Mouse (Mus musculus): ENCODE data around the gene Cpsf3. TPM values are rescaled to one million over a fixed set of nuclear protein-coding genes. Genes with fewer than 3 reads are reported as not detected.

The Cpsf3 gene
- polyA plus RNA-seq, 2 experiments, result 23.2 to 39.3 TPM

DNA sequence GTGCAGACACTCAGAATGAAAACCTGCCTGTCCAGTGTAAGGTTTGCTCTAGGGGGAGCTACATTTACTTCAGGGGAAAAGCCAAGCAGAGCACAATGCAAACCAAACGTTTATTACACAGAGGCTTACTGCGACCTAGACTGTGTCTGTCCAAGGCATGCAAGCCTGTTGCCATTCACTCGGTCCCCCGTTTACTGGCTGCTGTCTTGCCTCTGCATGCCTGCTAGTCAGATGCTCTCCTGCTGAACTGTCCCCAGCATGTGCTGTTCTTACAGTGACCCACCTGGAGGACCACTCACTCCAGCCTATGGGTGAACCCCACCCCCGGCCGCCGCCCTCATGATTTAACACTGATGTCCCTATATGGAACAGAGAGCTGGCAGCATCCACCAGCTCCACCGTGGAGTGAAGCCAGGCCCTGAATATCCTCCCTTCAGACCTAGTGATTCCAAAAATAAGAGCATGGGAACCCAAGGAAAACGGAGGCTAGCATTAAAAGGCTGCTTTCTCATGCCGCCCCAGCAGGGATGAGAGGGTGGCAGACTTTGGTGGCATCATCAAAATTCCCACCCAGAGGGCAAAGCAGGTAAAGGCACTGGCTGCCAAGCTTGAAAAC, 45.9 kb downstream of the Cpsf3 start:
- no peaks in the 10 kb centered on the region for H3K27me3 ChIP-seq (ENCODE audit: control insufficient read depth, insufficient read depth, low read length)
- H3K4me1 ChIP-seq (replicated peaks; ENCODE audit: control insufficient read depth in 2 of 2, insufficient read depth in 2 of 2, low read length in 1 of 2), result no peaks in the 10 kb centered on the region

DNA sequence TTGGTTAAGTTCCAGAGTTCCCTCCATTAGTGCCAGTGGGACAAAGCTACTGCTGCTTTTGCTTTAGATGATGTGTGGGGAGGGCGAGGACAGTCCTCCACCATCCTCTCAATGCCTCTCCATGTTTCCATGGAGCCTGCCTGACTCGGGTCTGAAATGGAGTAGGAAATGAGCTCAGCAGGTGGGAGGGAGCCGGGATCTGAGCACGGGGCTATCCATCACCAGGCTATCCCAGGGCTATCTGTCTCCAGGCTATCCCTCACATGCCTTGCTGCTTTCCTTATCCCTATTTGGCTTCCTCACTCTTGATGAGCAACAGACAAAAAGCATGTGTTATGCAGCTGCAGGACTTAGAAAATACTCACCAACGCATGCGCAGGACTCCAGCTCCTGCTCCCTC, 46.5 kb downstream of the Cpsf3 start:
- Histone ChIP-seq H3K4me1 (replicated peaks; ENCODE audit: control insufficient read depth in 2 of 2, insufficient read depth in 2 of 2, low read length in 1 of 2) (no peaks in the 10 kb centered on the region), H3K36me3 (replicated peaks; ENCODE audit: control insufficient read depth, insufficient read depth, low read depth) (peaks cover 33% of the 10 kb centered on the region), H3K9ac (replicated peaks) (no peak overlapping the region), H3K27me3 (ENCODE audit: control insufficient read depth, insufficient read depth, low read length) (no peaks in the 10 kb centered on the region), H3K4me2 (ENCODE audit: low read depth) (no peak overlapping the region), H3K27ac (no peak overlapping the region), H3K9me3 (ENCODE audit: control insufficient read depth, low read length) (no peaks in the 10 kb centered on the region), H3K4me3 (ENCODE audit: insufficient read depth in 1 of 2, low read depth in 2 of 2, low read length in 2 of 2) (no peak overlapping the region)
- 78% methylated on average over 6 of the region's 6 CpGs for WGBS (ENCODE audit: insufficient replicate concordance)
- no peak for TF ChIP-seq CTCF (IDR thresholded peaks at IDR 0.05; ENCODE audit: low read depth)
- TF ChIP-seq EP300 (IDR thresholded peaks at IDR 0.05; ENCODE audit: low read depth), result no peak
- no peak for ATAC-seq (ENCODE audit: insufficient read depth)
- DNase-seq (ENCODE audit: low read depth in 3 of 3, low spot score in 3 of 3), result no peak

More for the DNA sequence above, 45.9 kb downstream of the Cpsf3 start:
- no peak overlapping the region for H3K4me2 ChIP-seq (ENCODE audit: low read depth)
- WGBS (ENCODE audit: insufficient replicate concordance), result 87% methylated on average over 10 of the region's 10 CpGs
- no peak overlapping the region for H3K27ac ChIP-seq
- H3K4me3 ChIP-seq (ENCODE audit: insufficient read depth in 1 of 2, low read depth in 2 of 2, low read length in 2 of 2), result no peak overlapping the region
- ATAC-seq (ENCODE audit: insufficient read depth) (no peak), DNase-seq (ENCODE audit: low read depth in 3 of 3, low spot score in 3 of 3) (no peak)
- H3K9ac ChIP-seq (replicated peaks), result no peak overlapping the region
- peaks cover 33% of the 10 kb centered on the region for H3K36me3 ChIP-seq (replicated peaks; ENCODE audit: control insufficient read depth, insufficient read depth, low read depth)
- TF ChIP-seq EP300 (IDR thresholded peaks at IDR 0.05; ENCODE audit: low read depth) (no peak), CTCF (IDR thresholded peaks at IDR 0.05; ENCODE audit: low read depth) (no peak)
- H3K9me3 ChIP-seq (ENCODE audit: control insufficient read depth, low read length), result no peaks in the 10 kb centered on the region

DNA sequence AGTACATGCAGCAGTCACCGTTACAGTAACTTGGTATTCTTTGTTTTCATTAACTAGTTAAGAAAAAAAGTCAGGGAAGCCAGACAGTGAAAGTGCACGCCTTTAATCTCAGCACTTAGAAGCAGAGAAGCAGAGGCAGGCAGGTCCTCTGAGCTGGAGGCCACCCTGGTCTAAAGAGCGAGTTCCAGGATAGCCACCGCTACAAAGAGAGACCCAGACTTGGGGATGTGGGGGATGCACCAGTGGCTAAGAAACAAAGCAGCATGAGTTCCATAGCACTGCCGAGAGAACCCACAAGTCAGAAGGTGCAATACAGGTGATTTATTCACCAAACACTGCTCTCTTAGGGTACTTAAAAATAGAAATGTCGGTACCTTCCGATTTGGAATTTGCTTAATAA, 47.8 kb downstream of the Cpsf3 start:
- peaks cover 28% of the 10 kb centered on the region for H3K36me3 ChIP-seq (replicated peaks; ENCODE audit: control insufficient read depth, insufficient read depth, low read depth)
- H3K4me2 ChIP-seq (ENCODE audit: low read depth), result no peak overlapping the region

DNA sequence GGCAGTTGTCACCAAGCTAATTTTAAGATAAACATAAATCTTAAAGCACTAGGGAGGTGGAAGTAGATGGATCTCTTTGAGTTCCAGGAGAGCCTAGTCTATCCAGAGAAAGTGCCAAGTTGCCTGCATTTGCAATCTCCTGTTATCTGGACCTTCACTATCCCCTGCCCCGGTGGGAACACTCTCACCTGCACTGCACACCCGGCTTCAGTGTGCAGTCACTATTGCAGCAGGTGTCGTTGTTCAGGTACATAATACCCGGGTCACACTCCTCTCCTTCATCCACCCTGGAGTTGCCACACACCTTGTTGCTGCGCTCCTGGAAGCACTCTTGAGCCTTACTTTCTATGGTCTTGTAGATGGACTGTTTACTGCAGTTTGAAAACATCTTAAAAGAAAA, 48.6 kb downstream of the Cpsf3 start:
- DNase-seq (ENCODE audit: low read depth in 3 of 3, low spot score in 3 of 3) (no peak), ATAC-seq (ENCODE audit: insufficient read depth) (no peak)
- 81% methylated on average over 5 of the region's 5 CpGs for WGBS (ENCODE audit: insufficient replicate concordance)
- no peaks in the 10 kb centered on the region for H3K9me3 ChIP-seq (ENCODE audit: control insufficient read depth, low read length)
- peaks cover 25% of the 10 kb centered on the region for H3K36me3 ChIP-seq (replicated peaks; ENCODE audit: control insufficient read depth, insufficient read depth, low read depth)
- H3K4me1 ChIP-seq (replicated peaks; ENCODE audit: control insufficient read depth in 2 of 2, insufficient read depth in 2 of 2, low read length in 1 of 2), result no peaks in the 10 kb centered on the region
- no peak overlapping the region for H3K27ac ChIP-seq
- no peak overlapping the region for H3K4me3 ChIP-seq (ENCODE audit: insufficient read depth in 1 of 2, low read depth in 2 of 2, low read length in 2 of 2)
- no peaks in the 10 kb centered on the region for H3K27me3 ChIP-seq (ENCODE audit: control insufficient read depth, insufficient read depth, low read length)
- no peak overlapping the region for H3K9ac ChIP-seq (replicated peaks)
- no peak for TF ChIP-seq EP300 (IDR thresholded peaks at IDR 0.05; ENCODE audit: low read depth)
- no peak for TF ChIP-seq CTCF (IDR thresholded peaks at IDR 0.05; ENCODE audit: low read depth)
- H3K4me2 ChIP-seq (ENCODE audit: low read depth), result no peak overlapping the region

More for the DNA sequence above, 47.8 kb downstream of the Cpsf3 start:
- Histone ChIP-seq H3K4me1 (replicated peaks; ENCODE audit: control insufficient read depth in 2 of 2, insufficient read depth in 2 of 2, low read length in 1 of 2) (no peaks in the 10 kb centered on the region), H3K9ac (replicated peaks) (no peak overlapping the region), H3K9me3 (ENCODE audit: control insufficient read depth, low read length) (no peaks in the 10 kb centered on the region), H3K27me3 (ENCODE audit: control insufficient read depth, insufficient read depth, low read length) (no peaks in the 10 kb centered on the region), H3K27ac (no peak overlapping the region), H3K4me3 (ENCODE audit: insufficient read depth in 1 of 2, low read depth in 2 of 2, low read length in 2 of 2) (no peak overlapping the region)
- ATAC-seq (ENCODE audit: insufficient read depth) (no peak), DNase-seq (ENCODE audit: low read depth in 3 of 3, low spot score in 3 of 3) (no peak)
- no peak for TF ChIP-seq EP300 (IDR thresholded peaks at IDR 0.05; ENCODE audit: low read depth)
- TF ChIP-seq CTCF (IDR thresholded peaks at IDR 0.05; ENCODE audit: low read depth), result no peak
- 81% methylated on average over 7 of the region's 7 CpGs for WGBS (ENCODE audit: insufficient replicate concordance)

DNA sequence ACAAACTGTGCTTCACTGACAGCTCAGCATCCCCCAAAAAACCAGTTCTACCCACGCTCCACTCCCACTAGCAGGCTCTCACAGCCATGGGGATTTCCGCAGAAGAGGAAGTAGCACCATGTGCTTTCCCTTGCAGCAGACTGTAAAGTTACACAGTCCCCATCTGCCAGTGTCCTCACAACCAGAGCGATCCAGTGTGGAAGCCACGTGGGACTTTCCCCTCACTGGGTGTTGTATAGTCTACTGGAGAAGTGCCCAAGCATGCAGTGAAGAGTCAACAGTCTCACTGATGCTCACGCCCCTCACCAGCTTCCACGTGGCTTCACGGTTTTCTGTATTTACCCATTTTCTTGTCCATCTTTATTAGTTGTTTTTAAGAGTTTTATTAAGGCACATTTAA, 50.7 kb downstream of the Cpsf3 start:
- Histone ChIP-seq H3K27ac (no peak overlapping the region), H3K36me3 (replicated peaks; ENCODE audit: control insufficient read depth, insufficient read depth, low read depth) (peaks cover 16% of the 10 kb centered on the region), H3K27me3 (ENCODE audit: control insufficient read depth, insufficient read depth, low read length) (no peaks in the 10 kb centered on the region), H3K4me2 (ENCODE audit: low read depth) (no peak overlapping the region), H3K9me3 (ENCODE audit: control insufficient read depth, low read length) (no peaks in the 10 kb centered on the region), H3K9ac (replicated peaks) (no peak overlapping the region), H3K4me3 (ENCODE audit: insufficient read depth in 1 of 2, low read depth in 2 of 2, low read length in 2 of 2) (no peak overlapping the region), H3K4me1 (replicated peaks; ENCODE audit: control insufficient read depth in 2 of 2, insufficient read depth in 2 of 2, low read length in 1 of 2) (no peaks in the 10 kb centered on the region)
- no peak for TF ChIP-seq CTCF (IDR thresholded peaks at IDR 0.05; ENCODE audit: low read depth)
- TF ChIP-seq EP300 (IDR thresholded peaks at IDR 0.05; ENCODE audit: low read depth), result no peak
- DNase-seq (ENCODE audit: low read depth in 3 of 3, low spot score in 3 of 3) (no peak), ATAC-seq (ENCODE audit: insufficient read depth) (no peak)
- WGBS (ENCODE audit: insufficient replicate concordance), result 67% methylated on average over 7 of the region's 7 CpGs
